Mouse (Mus musculus) spleen, adult 2 months (tissue): ENCODE measurements at regions not wholly inside any gene's neighbourhood (a gene's known extent, or its start where the extent isn't known, plus 50 kb on each side); places are given as distances from the start of the nearest gene placed in this dataset.

ENCODE experiments used
- DNase-seq, 2 experiments: peaks; one replicate each; pipeline versions ENCODE4 v3.0.0 to v3.0.0-alpha.2; 2012 to 2021; ENCODE audit warnings: low spot score in 2 of 2, low read depth in 1 of 2
- H3K27ac ChIP-seq: fragments of 200-500 bp; 2 replicates; pipeline ENCODE4 v1.5.1; 2012; ENCODE audit warnings: low read length, inconsistent platforms; ENCODE audit not compliant: insufficient read depth
- H3K27me3 ChIP-seq: fragments of 200-500 bp; 2 replicates; pipeline ENCODE4 v1.6.1; 2012; ENCODE audit warnings: mild to moderate bottlenecking, moderate library complexity, low read length, inconsistent platforms; ENCODE audit not compliant: control insufficient read depth, insufficient read depth
- H3K36me3 ChIP-seq: fragments of 200-500 bp; 2 replicates; pipeline ENCODE4 v1.6.1; 2012; ENCODE audit warnings: mild to moderate bottlenecking, low read length, inconsistent platforms; ENCODE audit not compliant: control insufficient read depth, insufficient read depth
- H3K4me1 ChIP-seq: fragments of 200-500 bp; 2 replicates; pipeline ENCODE4 v1.6.1; 2011; ENCODE audit warnings: inconsistent platforms; ENCODE audit not compliant: control insufficient read depth, insufficient read depth, insufficient read length
- H3K4me3 ChIP-seq: fragments of 200-500 bp; 2 replicates; pipeline ENCODE4 v1.5.1; 2011; ENCODE audit warnings: mild to moderate bottlenecking, inconsistent platforms; ENCODE audit not compliant: insufficient read depth, insufficient read length; ENCODE audit errors: extremely low read depth
- CTCF ChIP-seq: fragments of 200-500 bp; IDR thresholded peaks from 2 replicates; pipeline ENCODE4 v1.5.1; 2011; ENCODE audit warnings: mild to moderate bottlenecking, inconsistent platforms; ENCODE audit not compliant: insufficient read depth, insufficient read length, insufficient replicate concordance; ENCODE audit errors: extremely low read depth
- POLR2A ChIP-seq: fragments of 200-500 bp; IDR thresholded peaks from 2 replicates; pipeline ENCODE4 v1.6.1; 2011; ENCODE audit warnings: low read depth, low read length, inconsistent platforms
- WGBS: fragments of 180-500 bp; shearing (Covaris S2); methylation state at CpG from one replicate; pipeline ENCODE4 v1.1.7; 2018; 5-methylcytosine and 5-hydroxymethylcytosine counted together

- H3K4me3 ChIP-seq = no peak overlapping the region
- no peak for DNase-seq
- H3K4me1 ChIP-seq = no peaks in the 10 kb centered on the region
- no peaks in the 10 kb centered on the region for H3K36me3 ChIP-seq
- WGBS = 47% methylated on average over 4 of the region's 4 CpGs
- H3K27ac ChIP-seq = no peak overlapping the region
- TF ChIP-seq POLR2A (no peak), CTCF (no peak)
- no peaks in the 10 kb centered on the region for H3K27me3 ChIP-seq
Observed at GRCm38 (mm10) chr9:46581844-46582243, 262.1 kb upstream of the 4931429L15Rik start.

- TF ChIP-seq POLR2A = no peak
- TF ChIP-seq CTCF = no peak
- WGBS = 88% methylated on average over 4 of the region's 4 CpGs
- H3K27ac ChIP-seq = no peak overlapping the region
- no peaks in the 10 kb centered on the region for H3K27me3 ChIP-seq
- H3K36me3 ChIP-seq = no peaks in the 10 kb centered on the region
- no peak for DNase-seq
- no peak overlapping the region for H3K4me3 ChIP-seq
- H3K4me1 ChIP-seq = no peaks in the 10 kb centered on the region
Observed at GRCm38 (mm10) chr9:46562301-46562700, 242.5 kb upstream of the 4931429L15Rik start.

GRCm38 (mm10) chr9:46558481-46558880 is 238.7 kb upstream of the 4931429L15Rik start:
- Histone ChIP-seq H3K4me3 (no peak overlapping the region), H3K4me1 (no peaks in the 10 kb centered on the region), H3K27ac (no peak overlapping the region), H3K27me3 (no peaks in the 10 kb centered on the region), H3K36me3 (no peaks in the 10 kb centered on the region)
- 90% methylated on average over 5 of the region's 5 CpGs for WGBS
- no peak for DNase-seq
- TF ChIP-seq CTCF = no peak
- TF ChIP-seq POLR2A = no peak

- H3K36me3 ChIP-seq = no peaks in the 10 kb centered on the region
- 51% methylated on average over 5 of the region's 5 CpGs for WGBS
- TF ChIP-seq CTCF (no peak), POLR2A (no peak)
- DNase-seq = no peak
- no peaks in the 10 kb centered on the region for H3K27me3 ChIP-seq
- H3K4me1 ChIP-seq = no peaks in the 10 kb centered on the region
- no peak overlapping the region for H3K27ac ChIP-seq
- H3K4me3 ChIP-seq = no peak overlapping the region
Observed at GRCm38 (mm10) chr9:46557781-46558180, 238.0 kb upstream of the 4931429L15Rik start.

GRCm38 (mm10) chr9:46555156-46555555 is 235.4 kb upstream of the 4931429L15Rik start:
- no peak overlapping the region for H3K4me3 ChIP-seq
- WGBS = 68% methylated on average over 6 of the region's 6 CpGs
- TF ChIP-seq POLR2A (no peak), CTCF (no peak)
- no peak overlapping the region for H3K27ac ChIP-seq
- H3K4me1 ChIP-seq = no peaks in the 10 kb centered on the region
- no peaks in the 10 kb centered on the region for H3K36me3 ChIP-seq
- no peaks in the 10 kb centered on the region for H3K27me3 ChIP-seq
- no peak for DNase-seq

GRCm38 (mm10) chr9:46554586-46555152 is 234.9 kb upstream of the 4931429L15Rik start:
- no peaks in the 10 kb centered on the region for H3K4me1 ChIP-seq
- 81% methylated on average over 6 of the region's 6 CpGs for WGBS
- no peaks in the 10 kb centered on the region for H3K36me3 ChIP-seq
- H3K4me3 ChIP-seq = no peak overlapping the region
- TF ChIP-seq CTCF (no peak), POLR2A (no peak)
- DNase-seq = no peak
- no peak overlapping the region for H3K27ac ChIP-seq
- no peaks in the 10 kb centered on the region for H3K27me3 ChIP-seq

GRCm38 (mm10) chr9:46549416-46549815 is 229.6 kb upstream of the 4931429L15Rik start:
- Histone ChIP-seq H3K27me3 (no peaks in the 10 kb centered on the region), H3K36me3 (no peaks in the 10 kb centered on the region), H3K4me1 (no peaks in the 10 kb centered on the region), H3K4me3 (no peak overlapping the region), H3K27ac (no peak overlapping the region)
- 73% methylated on average over 4 of the region's 4 CpGs for WGBS
- TF ChIP-seq POLR2A (no peak), CTCF (no peak)
- DNase-seq = no peak

- H3K4me3 ChIP-seq = no peak overlapping the region
- H3K4me1 ChIP-seq = no peaks in the 10 kb centered on the region
- WGBS = 88% methylated on average over 3 of the region's 3 CpGs
- TF ChIP-seq POLR2A (no peak), CTCF (no peak)
- H3K36me3 ChIP-seq = no peaks in the 10 kb centered on the region
- no peak overlapping the region for H3K27ac ChIP-seq
- H3K27me3 ChIP-seq = no peaks in the 10 kb centered on the region
- no peak for DNase-seq
Observed at GRCm38 (mm10) chr9:46544326-46544725, 224.5 kb upstream of the 4931429L15Rik start.
